In the genomic region with DNA sequence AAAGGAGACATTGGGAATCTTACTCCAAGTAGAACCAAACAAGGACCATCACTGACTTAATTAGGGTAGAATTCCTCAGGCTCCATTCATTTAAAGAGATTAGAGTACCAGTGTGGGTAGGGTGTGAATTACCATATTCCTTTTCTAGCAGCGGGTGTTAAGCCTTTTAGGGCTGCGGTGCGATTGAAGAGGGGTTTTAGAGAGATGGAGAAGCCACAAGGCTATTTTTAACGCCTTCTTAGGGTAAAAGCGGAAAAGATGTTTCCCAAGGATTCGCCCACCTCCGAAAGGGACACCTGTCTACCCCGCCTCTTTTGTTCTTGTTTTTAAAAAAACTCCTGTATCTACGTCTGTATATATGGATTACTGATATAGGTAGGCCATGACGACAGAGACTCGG, we compare ENCODE assay signal across 8 mouse cellular contexts. TPM values are rescaled to one million over a fixed set of nuclear protein-coding genes. Genes with fewer than 3 reads are reported as not detected.
DNase-seq lines count a peak whose midpoint lies in the region; ATAC-seq and TF ChIP-seq lines count a peak whose summit lies in the region.

No protein-coding gene starts in this region.

- no peak for DNase-seq in heart, embryonic 10.5 days (ENCODE audit: low spot score)
- DNase-seq in heart, adult 11 months, result no peak
- DNase-seq in 3T3-L1 (ENCODE audit: low read depth, low spot score), result peak; percentile 10
- no peak for DNase-seq in limb, embryonic 14.5 days (ENCODE audit: low spot score)
- no peak for DNase-seq in left cerebral cortex, adult 9 months (ENCODE audit: low spot score in 2 of 2)

- no peaks in the 10 kb centered on the region for H3K9me3 ChIP-seq in heart, embryonic 10.5 days
- H3K9me3 ChIP-seq in embryonic facial prominence, embryonic 13.5 days, result no peaks in the 10 kb centered on the region
- no peaks in the 10 kb centered on the region for H3K9me3 ChIP-seq in limb, embryonic 14.5 days (ENCODE audit: control insufficient read depth, low read length)

- peaks cover 31% of the 10 kb centered on the region for H3K36me3 ChIP-seq in heart, embryonic 10.5 days
- peaks cover 32% of the 10 kb centered on the region for H3K36me3 ChIP-seq in embryonic facial prominence, embryonic 13.5 days
- H3K36me3 ChIP-seq in limb, embryonic 14.5 days (ENCODE audit: control insufficient read depth, insufficient read depth, low read length), result peaks cover 31% of the 10 kb centered on the region

- no peak for ATAC-seq in embryonic facial prominence, embryonic 13.5 days (ENCODE audit: insufficient number of reproducible peaks, insufficient read depth, low FRiP score, low TSS enrichment, low read depth)
- ATAC-seq in limb, embryonic 14.5 days (ENCODE audit: low FRiP score, low read depth), result no peak
- ATAC-seq in frontal cortex, adult (ENCODE audit: low TSS enrichment), result no peak
- ATAC-seq in erythroid progenitor cell, adult 5-6 weeks (replicated peaks; ENCODE audit: low FRiP score, poor library complexity, severe bottlenecking), result no peak

- H3K4me2 ChIP-seq in embryonic facial prominence, embryonic 13.5 days, result peak overlapping the region; percentile 85
- H3K4me2 ChIP-seq in limb, embryonic 14.5 days (replicated peaks; ENCODE audit: low read depth, low read length, severe bottlenecking), result peak overlapping the region; percentile 79

- WGBS in heart, embryonic 10.5 days, result under 1% methylated on average over 11 of the region's 11 CpGs
- whole genome bisulfite sequencing in embryonic facial prominence, embryonic 13.5 days, result 1% methylated on average over 11 of the region's 11 CpGs
- WGBS in limb, embryonic 14.5 days, result 1% methylated on average over 11 of the region's 11 CpGs

- no peak for TF ChIP-seq POLR2A in limb, embryonic 14.5 days (IDR thresholded peaks at IDR 0.05; ENCODE audit: borderline replicate concordance, extremely low read depth, insufficient read depth, insufficient read length)

- peak overlapping the region; percentile 96; the same call in 1 of the 2 replicates for H3K27ac ChIP-seq in heart, embryonic 10.5 days
- H3K27ac ChIP-seq in embryonic facial prominence, embryonic 13.5 days, result no peak overlapping the region
- no peak overlapping the region for H3K27ac ChIP-seq in limb, embryonic 14.5 days (replicated peaks; ENCODE audit: low read depth, low read length)

- H3K9ac ChIP-seq in embryonic facial prominence, embryonic 13.5 days, result peak overlapping the region; percentile 97
- peak overlapping the region; percentile 97 for H3K9ac ChIP-seq in limb, embryonic 14.5 days (ENCODE audit: low read depth, low read length, severe bottlenecking)

- H3K4me1 ChIP-seq in heart, embryonic 10.5 days, result peaks cover 22% of the 10 kb centered on the region
- peaks cover 34% of the 10 kb centered on the region for H3K4me1 ChIP-seq in embryonic facial prominence, embryonic 13.5 days
- peaks cover 14% of the 10 kb centered on the region for H3K4me1 ChIP-seq in limb, embryonic 14.5 days (ENCODE audit: control insufficient read depth, insufficient read depth, low read length)

- peak overlapping the region; percentile 88 for H3K4me3 ChIP-seq in heart, embryonic 10.5 days
- H3K4me3 ChIP-seq in embryonic facial prominence, embryonic 13.5 days, result peak overlapping the region; percentile 93
- H3K4me3 ChIP-seq in limb, embryonic 14.5 days (replicated peaks; ENCODE audit: low read length), result peak overlapping the region; percentile 97

- H3K27me3 ChIP-seq in heart, embryonic 10.5 days (ENCODE audit: insufficient read depth, poor library complexity, severe bottlenecking), result no peaks in the 10 kb centered on the region
- H3K27me3 ChIP-seq in embryonic facial prominence, embryonic 13.5 days, result no peaks in the 10 kb centered on the region
- H3K27me3 ChIP-seq in limb, embryonic 14.5 days (ENCODE audit: control insufficient read depth, insufficient read depth, low read length), result no peaks in the 10 kb centered on the region

RNA-seq across cellular contexts. Expression of a gene that starts 0.9 kb away (rescaled TPM):
- 128 and 145 TPM in 2 replicates for polyA plus RNA-seq in heart, embryonic 10.5 days (2016; fragmentation: Nextera tagmentation; extraction: Ambion mirVana)
- polyA plus RNA-seq in embryonic facial prominence, embryonic 13.5 days (2015; fragmentation: Nextera tagmentation; extraction: Ambion mirVana), result 154 and 160 TPM in 2 replicates
- polyA plus RNA-seq in limb, embryonic 14.5 days (2012; rRNA removed), result 76.4 and 119 TPM in 2 replicates
- 118 and 123 TPM in 2 replicates for polyA plus RNA-seq in limb, embryonic 14.5 days (2014; fragmentation: Nextera tagmentation; extraction: Ambion mirVana)
- total RNA-seq in erythroid progenitor cell, adult 5-6 weeks (2015; ENCODE audit: low replicate concordance), result 102 and 188 TPM in 2 replicates
- total RNA-seq in erythroid progenitor cell, adult 5-6 weeks (2017; ENCODE audit: low replicate concordance), result 73.3 and 129 TPM in 2 replicates

RNA-seq across cellular contexts. Expression of a gene that starts 0.9 kb away (rescaled TPM):
- polyA plus RNA-seq in heart, embryonic 10.5 days (2016; fragmentation: Nextera tagmentation; extraction: Ambion mirVana), result 58.7 and 64.8 TPM in 2 replicates
- polyA plus RNA-seq in embryonic facial prominence, embryonic 13.5 days (2015; fragmentation: Nextera tagmentation; extraction: Ambion mirVana), result 65.4 and 67.6 TPM in 2 replicates
- 28.9 and 32.5 TPM in 2 replicates for polyA plus RNA-seq in limb, embryonic 14.5 days (2012; rRNA removed)
- 20.6 and 26.1 TPM in 2 replicates for polyA plus RNA-seq in limb, embryonic 14.5 days (2014; fragmentation: Nextera tagmentation; extraction: Ambion mirVana)
- total RNA-seq in erythroid progenitor cell, adult 5-6 weeks (2015; ENCODE audit: low replicate concordance), result 11.7 and 18.0 TPM in 2 replicates
- total RNA-seq in erythroid progenitor cell, adult 5-6 weeks (2017; ENCODE audit: low replicate concordance), result 13.1 and 14.5 TPM in 2 replicates
